Mouse (Mus musculus) CH12.LX (cell line): Measurements from ENCODE around the gene Clca4b. TPM values are rescaled to one million over a fixed set of nuclear protein-coding genes. Genes with fewer than 3 reads are reported as not detected.

ENCODE experiments used
- DNase-seq: peaks from one replicate; pipeline ENCODE4 v3.0.0-alpha.2; 2013; ENCODE audit errors: extremely low read depth
- H3K27ac ChIP-seq: 2 replicates; pipeline ENCODE4 v1.5.1; 2012; ENCODE audit warnings: low read depth, mild to moderate bottlenecking, control low read depth, moderate library complexity; ENCODE audit not compliant: insufficient read depth
- H3K27me3 ChIP-seq: replicated peaks from 2 replicates; pipeline ENCODE3; 2012; ENCODE audit warnings: inconsistent platforms
- H3K36me3 ChIP-seq, 2 experiments: replicated peaks in 1 of 2; 2 replicates each; pipeline versions ENCODE3 to v1.6.1; 2012; ENCODE audit warnings: inconsistent platforms in 1 of 2, low read length in 1 of 2, mild to moderate bottlenecking in 1 of 2, mixed read lengths in 1 of 2, moderate library complexity in 1 of 2; ENCODE audit not compliant: control insufficient read depth in 1 of 2, insufficient read depth in 1 of 2
- H3K4me1 ChIP-seq, 2 experiments: 2 replicates each; pipeline ENCODE4 v1.6.1; 2012; ENCODE audit warnings: inconsistent platforms in 1 of 2, moderate library complexity in 1 of 2; ENCODE audit not compliant: insufficient read depth in 2 of 2, control insufficient read depth in 1 of 2
- H3K4me2 ChIP-seq: 2 replicates; pipeline ENCODE4 v1.6.1; 2012; ENCODE audit warnings: low read depth, mild to moderate bottlenecking, control low read depth; ENCODE audit not compliant: poor library complexity, insufficient read depth, severe bottlenecking
- H3K4me3 ChIP-seq, 3 experiments: fragments of 150-350 bp in 1 of 3; sonication (generic) in 1 of 3; replicated peaks in 1 of 3; 2 replicates each; pipeline versions ENCODE3 to v1.5.1; 2011 to 2012; ENCODE audit warnings: low read depth in 2 of 3, low read length in 2 of 3, mild to moderate bottlenecking in 2 of 3, moderate library complexity in 2 of 3, control low read depth in 1 of 3, improper control_type of control experiment in 1 of 3, inconsistent platforms in 1 of 3, mixed read lengths in 1 of 3; ENCODE audit not compliant: poor library complexity in 1 of 3
- H3K79me2 ChIP-seq: replicated peaks from 2 replicates; pipeline ENCODE4 v1.6.1; 2012; ENCODE audit warnings: mild to moderate bottlenecking, moderate library complexity; ENCODE audit not compliant: control insufficient read depth, poor library complexity, insufficient read depth, severe bottlenecking; ENCODE audit errors: extremely low read depth
- H3K9ac ChIP-seq: 2 replicates; pipeline ENCODE4 v1.6.1; 2012; ENCODE audit warnings: low read depth, mild to moderate bottlenecking, control low read depth, moderate library complexity; ENCODE audit not compliant: insufficient read depth
- H3K9me3 ChIP-seq: replicated peaks from 2 replicates; pipeline ENCODE3; 2012; ENCODE audit warnings: low read length, inconsistent platforms, mixed read lengths
- BHLHE40 ChIP-seq: IDR thresholded peaks from 2 replicates; pipeline ENCODE4 v1.6.1; 2011; ENCODE audit warnings: mild to moderate bottlenecking, low read depth, low read length, improper control_type of control experiment
- CHD1 ChIP-seq: IDR thresholded peaks from 2 replicates; pipeline ENCODE4 v1.6.1; 2012; ENCODE audit warnings: low read depth, low read length, improper control_type of control experiment, inconsistent platforms
- CHD2 ChIP-seq: IDR thresholded peaks from 2 replicates; pipeline ENCODE4 v1.6.1; 2011; ENCODE audit warnings: low read length, improper control_type of control experiment
- ELF1 ChIP-seq: IDR thresholded peaks from 2 replicates; pipeline ENCODE4 v1.6.1; 2014; ENCODE audit warnings: low read depth, mild to moderate bottlenecking, inconsistent platforms, low read length, improper control_type of control experiment
- HCFC1 ChIP-seq: IDR thresholded peaks from 2 replicates; pipeline ENCODE4 v1.6.1; 2012; ENCODE audit warnings: low read depth, mild to moderate bottlenecking, inconsistent platforms, low read length, improper control_type of control experiment
- IRF4 ChIP-seq: IDR thresholded peaks from 2 replicates; pipeline ENCODE4 v1.6.1; 2014; ENCODE audit warnings: low read depth, mild to moderate bottlenecking, inconsistent platforms, low read length, improper control_type of control experiment
- JUND ChIP-seq: conservative IDR thresholded peaks from 2 replicates; pipeline ENCODE4 v1.6.1; 2011; ENCODE audit warnings: low read depth, low read length, improper control_type of control experiment
- MAFK ChIP-seq: IDR thresholded peaks from 2 replicates; pipeline ENCODE4 v1.6.1; 2011; ENCODE audit warnings: low read length, improper control_type of control experiment; ENCODE audit not compliant: insufficient replicate concordance
- MAX ChIP-seq: IDR thresholded peaks from 2 replicates; pipeline ENCODE4 v1.6.1; 2011; ENCODE audit warnings: low read length, improper control_type of control experiment
- MEF2A ChIP-seq: IDR thresholded peaks from 2 replicates; pipeline ENCODE4 v1.6.1; 2014; ENCODE audit warnings: low read depth, mild to moderate bottlenecking, inconsistent platforms, low read length, improper control_type of control experiment, borderline replicate concordance
- MXI1 ChIP-seq: IDR thresholded peaks from 2 replicates; pipeline ENCODE4 v1.6.1; 2011; ENCODE audit warnings: mild to moderate bottlenecking, low read depth, low read length, improper control_type of control experiment
- NELFE ChIP-seq: IDR thresholded peaks from 2 replicates; pipeline ENCODE4 v1.6.1; 2011; ENCODE audit warnings: low read depth, low read length, improper control_type of control experiment
- POLR2A ChIP-seq: IDR thresholded peaks from 2 replicates; pipeline ENCODE4 v1.6.1; 2011; ENCODE audit warnings: low read depth, mild to moderate bottlenecking, improper control_type of control experiment, low read length
- POLR2AphosphoS2 ChIP-seq: IDR thresholded peaks from 2 replicates; pipeline ENCODE4 v1.6.1; 2011; ENCODE audit warnings: low read depth, low read length, improper control_type of control experiment
- RAD21 ChIP-seq: IDR thresholded peaks from 2 replicates; pipeline ENCODE4 v1.6.1; 2011; ENCODE audit warnings: low read depth, mild to moderate bottlenecking, low read length, improper control_type of control experiment, moderate library complexity
- SIN3A ChIP-seq: IDR thresholded peaks from 2 replicates; pipeline ENCODE4 v1.6.1; 2012; ENCODE audit warnings: low read length, improper control_type of control experiment, inconsistent platforms
- SMC3 ChIP-seq: IDR thresholded peaks from 2 replicates; pipeline ENCODE4 v1.6.1; 2011; ENCODE audit warnings: low read depth, low read length, improper control_type of control experiment
- TBP ChIP-seq: conservative IDR thresholded peaks from 2 replicates; pipeline ENCODE4 v1.6.1; 2011; ENCODE audit warnings: low read depth, low read length, improper control_type of control experiment
- TCF12 ChIP-seq: IDR thresholded peaks from 2 replicates; pipeline ENCODE4 v1.6.1; 2014; ENCODE audit warnings: low read depth, mild to moderate bottlenecking, inconsistent platforms, low read length, improper control_type of control experiment
- UBTF ChIP-seq: IDR thresholded peaks from 2 replicates; pipeline ENCODE4 v1.6.1; 2012; ENCODE audit warnings: low read depth, mild to moderate bottlenecking, inconsistent platforms, low read length, improper control_type of control experiment, moderate library complexity
- USF1 ChIP-seq: IDR thresholded peaks from 2 replicates; pipeline ENCODE4 v1.6.1; 2014; ENCODE audit warnings: low read depth, mild to moderate bottlenecking, inconsistent platforms, low read length, improper control_type of control experiment
- ZC3H11A ChIP-seq: IDR thresholded peaks from 2 replicates; pipeline ENCODE4 v1.6.1; 2012; ENCODE audit warnings: low read depth, mild to moderate bottlenecking, inconsistent platforms, low read length, improper control_type of control experiment
- ZKSCAN1 ChIP-seq: IDR thresholded peaks from 2 replicates; pipeline ENCODE4 v1.6.1; 2012; ENCODE audit warnings: low read depth, inconsistent platforms, low read length, improper control_type of control experiment, borderline replicate concordance
- ZMIZ1 ChIP-seq: IDR thresholded peaks from 2 replicates; pipeline ENCODE4 v1.6.1; 2012; ENCODE audit warnings: low read depth, mild to moderate bottlenecking, inconsistent platforms, low read length, improper control_type of control experiment
- dilution Hi-C: fragments of 300-500 bp; cut with MboI; formaldehyde crosslinking; loops from 2 replicates; pipeline ENCODE4 v1.14.3; 2020; ENCODE audit warnings: low sequenced_read_pairs; ENCODE audit not compliant: extremely low pct_unique_long_range_greater_than_20kb, extremely low pct_ligation_motif_present
- in situ Hi-C: fragments of 300-500 bp; cut with MboI; formaldehyde crosslinking; loops from 3 replicates; pipeline ENCODE4 v1.14.3; 2019; ENCODE audit warnings: low sequenced_read_pairs, low pct_ligation_motif_present, low pct_unique_long_range_greater_than_20kb, mixed read lengths
- polyA plus RNA-seq: library from polyadenylated mRNA; unstranded; fragments of >175 nt; gene quantifications from 2 replicates; pipeline ENCODE4 v1.2.1, GENCODE M21; 2012; ENCODE audit warnings: low read depth; ENCODE audit not compliant: insufficient read length
- total RNA-seq, 2 experiments: library from RNA; depleted of rRNA; stranded (reverse); fragments of 300-350 nt in 1 of 2; fragments of >200 nt in 1 of 2; gene quantifications; 2 replicates each; pipeline ENCODE4 v1.2.3; 2012 to 2014

Clca4b gene
- total and polyA plus RNA-seq, 3 experiments, result not detected

GRCm38 (mm10) chr3:144971553-144972270 is 39.4 kb upstream of the Clca4b start:
- peak overlapping the region; percentile 99 for H3K9ac ChIP-seq
- in situ Hi-C loops, result no loop called here
- peak overlapping the region; percentile 54 to 72 (median 63) for H3K4me3 ChIP-seq
- TF ChIP-seq MEF2A, result no peak
- TF ChIP-seq JUND, result 0 out of 2 replicates have a peak, but pooled peaks have one; percentile 21
- TF ChIP-seq BHLHE40, result no peak; the same call in none of the 2 replicates
- peak; percentile 67 for TF ChIP-seq NELFE
- TF ChIP-seq ELF1, result peak; percentile 84
- no peak for TF ChIP-seq RAD21
- TF ChIP-seq USF1, result no peak
- peak; percentile 55 for TF ChIP-seq HCFC1
- TF ChIP-seq MXI1, result peak; percentile 24; the same call in 1 of the 2 replicates
- peak; percentile 77 for TF ChIP-seq IRF4
- peak; percentile 43 for TF ChIP-seq TCF12
- peak; percentile 84 for TF ChIP-seq CHD2
- TF ChIP-seq POLR2A, result peak; percentile 73
- TF ChIP-seq ZC3H11A, result no peak
- no peak for TF ChIP-seq ZKSCAN1
- TF ChIP-seq MAX, result peak; percentile 45; the same call in 1 of the 2 replicates
- TF ChIP-seq TBP, result peak; percentile 94
- TF ChIP-seq SIN3A, result peak; percentile 50
- peak; percentile 86; the same call in 1 of the 2 replicates for TF ChIP-seq ZMIZ1
- no peak for TF ChIP-seq MAFK
- TF ChIP-seq POLR2AphosphoS2, result peak; percentile 77; the same call in 1 of the 2 replicates
- TF ChIP-seq CHD1, result no peak
- no peak for TF ChIP-seq UBTF
- no peak for TF ChIP-seq SMC3
- H3K27ac ChIP-seq, result 0 out of 2 replicates have a peak overlapping the region, but pooled peaks have one; percentile 10
- H3K9me3 ChIP-seq, result no peaks in the 10 kb centered on the region
- peaks cover 0 to 7% of the 10 kb centered on the region in 2 experiments; a peak in 1 of 4 replicates for H3K4me1 ChIP-seq
- peak; percentile 84 for DNase-seq
- peaks cover 4% of the 10 kb centered on the region; the same call in 1 of the 2 replicates for H3K79me2 ChIP-seq
- peak overlapping the region; percentile 35 for H3K4me2 ChIP-seq
- no peaks in the 10 kb centered on the region for H3K36me3 ChIP-seq
- H3K27me3 ChIP-seq, result no peaks in the 10 kb centered on the region
- dilution Hi-C loops, result no loop called here
